Mouse (Mus musculus) midbrain, embryonic 12.5 days (tissue): ENCODE results near the gene D17H6S53E. TPM values are rescaled to one million over a fixed set of nuclear protein-coding genes. Genes with fewer than 3 reads are reported as not detected.
"Not testable (repeated sequence)": the region's sequence is repeated elsewhere in the genome, so short reads cannot be mapped to it uniquely, and the experiment has no call there.

Source experiments
- ATAC-seq: fragments of 200-750 bp; cut with Nextera tagmentation; 2 replicates; pipeline ENCODE4 v1.8.0; 2017; ENCODE audit warnings: low read depth, moderate TSS enrichment, moderate library complexity; ENCODE audit not compliant: low FRiP score
- H3K27ac ChIP-seq: fragments of 300-500 bp; sonication (generic); replicated peaks from 2 replicates; pipeline ENCODE4 v1.5.1; 2016; ENCODE audit warnings: mild to moderate bottlenecking
- H3K27me3 ChIP-seq: fragments of 300-500 bp; sonication (generic); 2 replicates; pipeline ENCODE4 v1.6.1; 2016; ENCODE audit warnings: mild to moderate bottlenecking
- H3K36me3 ChIP-seq: fragments of 300-500 bp; sonication (generic); 2 replicates; pipeline ENCODE4 v1.6.1; 2016
- H3K4me1 ChIP-seq: fragments of 300-500 bp; sonication (generic); 2 replicates; pipeline ENCODE4 v1.6.1; 2016
- H3K4me2 ChIP-seq: fragments of 300-500 bp; sonication (generic); replicated peaks from 2 replicates; pipeline ENCODE4 v1.6.1; 2016; ENCODE audit warnings: mild to moderate bottlenecking, moderate library complexity
- H3K4me3 ChIP-seq: fragments of 300-500 bp; sonication (generic); 2 replicates; pipeline ENCODE4 v1.5.1; 2016; ENCODE audit warnings: mild to moderate bottlenecking
- H3K9ac ChIP-seq: fragments of 300-500 bp; sonication (generic); replicated peaks from 2 replicates; pipeline ENCODE4 v1.6.1; 2016; ENCODE audit warnings: mild to moderate bottlenecking, moderate library complexity
- H3K9me3 ChIP-seq: fragments of 300-500 bp; sonication (generic); 2 replicates; pipeline ENCODE4 v1.6.1; 2016; ENCODE audit warnings: mild to moderate bottlenecking
- WGBS: fragments of 180-500 bp; shearing (Covaris S2); methylation state at CpG from one replicate; pipeline ENCODE4 v1.1.7; 2016; 5-methylcytosine and 5-hydroxymethylcytosine counted together
- polyA plus RNA-seq: library from polyadenylated mRNA; unstranded; fragments of >200 nt; fragmentation: Nextera tagmentation; extraction: Ambion mirVana; gene quantifications from 2 replicates; pipeline ENCODE4 v1.2.1, GENCODE M21; 2016

The D17H6S53E gene
- polyA plus RNA-seq, 1 experiment from 2014 or later = 9.1 TPM

- peaks cover 46% of the 10 kb centered on the region for H3K4me1 ChIP-seq
- WGBS = 94% methylated on average over 12 of the region's 12 CpGs
Observed at GRCm38 (mm10) chr17:35124261-35124896, 1.8 kb upstream of the D17H6S53E start.

GRCm38 (mm10) chr17:35125081-35125480 is 1.1 kb upstream of the D17H6S53E start:
- Histone ChIP-seq H3K27me3 (no peaks in the 10 kb centered on the region), H3K27ac (no peak overlapping the region), H3K36me3 (peaks cover 24% of the 10 kb centered on the region), H3K4me1 (peaks cover 42% of the 10 kb centered on the region), H3K9ac (no peak overlapping the region), H3K4me3 (0 out of 2 replicates have a peak overlapping the region, but pooled peaks have one; percentile 63), H3K9me3 (no peaks in the 10 kb centered on the region), H3K4me2 (no peak overlapping the region)
- no peak for ATAC-seq
- WGBS = 100% methylated on average over 1 of the region's 1 CpGs

More at GRCm38 (mm10) chr17:35124261-35124896, 1.8 kb upstream of the D17H6S53E start:
- H3K27ac ChIP-seq, H3K9ac ChIP-seq, H3K4me3 ChIP-seq, ATAC-seq, H3K9me3 ChIP-seq, H3K4me2 ChIP-seq, H3K27me3 ChIP-seq: not testable (repeated sequence)
- peaks cover 24% of the 10 kb centered on the region for H3K36me3 ChIP-seq

GRCm38 (mm10) chr17:35125578-35125977 is 595 bp upstream of the D17H6S53E start:
- no peak overlapping the region for H3K27ac ChIP-seq
- H3K4me2 ChIP-seq = peak overlapping the region; percentile 74
- H3K9ac ChIP-seq = no peak overlapping the region
- WGBS = 41% methylated on average over 6 of the region's 6 CpGs
- H3K27me3 ChIP-seq = no peaks in the 10 kb centered on the region
- H3K36me3 ChIP-seq = peaks cover 27% of the 10 kb centered on the region
- H3K9me3 ChIP-seq = no peaks in the 10 kb centered on the region
- peak overlapping the region; percentile 63 for H3K4me3 ChIP-seq
- ATAC-seq = no peak
- H3K4me1 ChIP-seq = peaks cover 37% of the 10 kb centered on the region

GRCm38 (mm10) chr17:35127017-35127416 is 844 bp downstream of the D17H6S53E start:
- peak overlapping the region; percentile 63 for H3K4me3 ChIP-seq
- H3K27me3 ChIP-seq = no peaks in the 10 kb centered on the region
- H3K27ac ChIP-seq = 0 out of 2 replicates have a peak overlapping the region, but pooled peaks have one; percentile 7
- H3K9me3 ChIP-seq = no peaks in the 10 kb centered on the region
- peaks cover 27% of the 10 kb centered on the region for H3K36me3 ChIP-seq
- H3K4me2 ChIP-seq = peak overlapping the region; percentile 74
- ATAC-seq = no peak
- H3K9ac ChIP-seq = peak overlapping the region; percentile 86
- H3K4me1 ChIP-seq = peaks cover 36% of the 10 kb centered on the region
- 71% methylated on average over 13 of the region's 13 CpGs for WGBS

- WGBS = 77% methylated on average over 11 of the region's 11 CpGs
- no peak for ATAC-seq
- Histone ChIP-seq H3K9me3 (no peaks in the 10 kb centered on the region), H3K27ac (no peak overlapping the region), H3K4me2 (no peak overlapping the region), H3K36me3 (peaks cover 18% of the 10 kb centered on the region), H3K27me3 (no peaks in the 10 kb centered on the region), H3K4me1 (peaks cover 27% of the 10 kb centered on the region), H3K9ac (no peak overlapping the region), H3K4me3 (no peak overlapping the region)
Observed at GRCm38 (mm10) chr17:35128996-35129395, 2.8 kb downstream of the D17H6S53E start.

GRCm38 (mm10) chr17:35131038-35131437 is 4.9 kb downstream of the D17H6S53E start:
- Histone ChIP-seq H3K4me3 (no peak overlapping the region), H3K9ac (no peak overlapping the region), H3K27ac (no peak overlapping the region), H3K9me3 (no peaks in the 10 kb centered on the region), H3K36me3 (0 out of 2 replicates have a peak, but pooled peaks cover 7% of the 10 kb centered on the region), H3K27me3 (no peaks in the 10 kb centered on the region), H3K4me2 (no peak overlapping the region), H3K4me1 (peaks cover 18% of the 10 kb centered on the region)
- 89% methylated on average over 8 of the region's 8 CpGs for WGBS
- ATAC-seq = no peak

- H3K9me3 ChIP-seq = no peaks in the 10 kb centered on the region
- ATAC-seq = no peak
- no peaks in the 10 kb centered on the region for H3K27me3 ChIP-seq
- no peak within 1 kb of the TSS for H3K9ac ChIP-seq
- H3K36me3 ChIP-seq = 0 out of 2 replicates have a peak, but pooled peaks cover 7% of the 10 kb centered on the region
- H3K4me2 ChIP-seq = no peak within 1 kb of the TSS
- 80% methylated on average over 15 of the region's 15 CpGs for WGBS
- H3K4me1 ChIP-seq = peaks cover 17% of the 10 kb centered on the region
- H3K4me3 ChIP-seq = no peak within 1 kb of the TSS
- no peak within 1 kb of the TSS for H3K27ac ChIP-seq
Observed at GRCm38 (mm10) chr17:35131500-35132173, 5.5 kb downstream of the D17H6S53E start, which contains the start of gene Apom. TSS of gene Apom (minus strand) at chr17:35132050.

- H3K36me3 ChIP-seq = 0 out of 2 replicates have a peak, but pooled peaks cover 7% of the 10 kb centered on the region
- no peaks in the 10 kb centered on the region for H3K27me3 ChIP-seq
- no peak overlapping the region for H3K27ac ChIP-seq
- ATAC-seq = no peak
- no peak overlapping the region for H3K9ac ChIP-seq
- H3K4me1 ChIP-seq = peaks cover 17% of the 10 kb centered on the region
- H3K4me2 ChIP-seq = no peak overlapping the region
- H3K4me3 ChIP-seq = no peak overlapping the region
- 78% methylated on average over 3 of the region's 3 CpGs for WGBS
- no peaks in the 10 kb centered on the region for H3K9me3 ChIP-seq
Observed at GRCm38 (mm10) chr17:35132174-35132560, 6.0 kb downstream of the D17H6S53E start.

GRCm38 (mm10) chr17:35133517-35133916 is 7.3 kb downstream of the D17H6S53E start:
- no peaks in the 10 kb centered on the region for H3K9me3 ChIP-seq
- H3K36me3 ChIP-seq = peaks cover 12% of the 10 kb centered on the region
- H3K4me1 ChIP-seq = peaks cover 22% of the 10 kb centered on the region
- no peak overlapping the region for H3K27ac ChIP-seq
- no peak overlapping the region for H3K4me3 ChIP-seq
- H3K9ac ChIP-seq = no peak overlapping the region
- no peak for ATAC-seq
- WGBS = 96% methylated on average over 7 of the region's 7 CpGs
- no peaks in the 10 kb centered on the region for H3K27me3 ChIP-seq
- no peak overlapping the region for H3K4me2 ChIP-seq

GRCm38 (mm10) chr17:35134801-35135590 is 8.8 kb downstream of the D17H6S53E start, which contains the start of gene Bag6:
TSS of gene Bag6 (plus strand) at chr17:35135178.
- peak within 1 kb of the TSS; percentile 82 for H3K4me3 ChIP-seq
- H3K36me3 ChIP-seq = peaks cover 24% of the 10 kb centered on the region
- peak; percentile 94 for ATAC-seq
- H3K27ac ChIP-seq = peak within 1 kb of the TSS; percentile 95
- peak within 1 kb of the TSS; percentile 92 for H3K9ac ChIP-seq
- no peaks in the 10 kb centered on the region for H3K27me3 ChIP-seq
- H3K4me1 ChIP-seq = peaks cover 24% of the 10 kb centered on the region
- peak within 1 kb of the TSS; percentile 89 for H3K4me2 ChIP-seq
- H3K9me3 ChIP-seq = no peaks in the 10 kb centered on the region
- under 1% methylated on average over 66 of the region's 66 CpGs for WGBS

- H3K9ac ChIP-seq = peak overlapping the region; percentile 92
- H3K27me3 ChIP-seq = no peaks in the 10 kb centered on the region
- peak overlapping the region; percentile 82 for H3K4me3 ChIP-seq
- peak overlapping the region; percentile 89 for H3K4me2 ChIP-seq
- H3K36me3 ChIP-seq = peaks cover 27% of the 10 kb centered on the region
- H3K4me1 ChIP-seq = peaks cover 24% of the 10 kb centered on the region
- under 1% methylated on average over 43 of the region's 43 CpGs for WGBS
- H3K27ac ChIP-seq = peak overlapping the region; percentile 95
- no peaks in the 10 kb centered on the region for H3K9me3 ChIP-seq
- peak; percentile 68 for ATAC-seq
Observed at GRCm38 (mm10) chr17:35135591-35136320, 9.6 kb downstream of the D17H6S53E start.
